Mouse (Mus musculus): ENCODE data around the gene Kalrn.

- no peak for TF ChIP-seq CTCF (IDR thresholded peaks at IDR 0.05; ENCODE audit: low read depth)
- no peak for TF ChIP-seq EP300 (IDR thresholded peaks at IDR 0.05; ENCODE audit: low read depth)
Observed at GRCm38 (mm10) chr16:34157386-34158135, 415.8 kb downstream of the Kalrn start.

Measured in heart, postnatal 0 days (tissue).